Mouse (Mus musculus): ENCODE data around the gene Cyth4. TPM values are rescaled to one million over a fixed set of nuclear protein-coding genes. Genes with fewer than 3 reads are reported as not detected.

The Cyth4 gene
- polyA plus RNA-seq, 1 experiment from 2014 or later, result 6.2 TPM

- Histone ChIP-seq H3K9ac (ENCODE audit: low read depth, low read length) (no peak overlapping the region), H3K4me1 (ENCODE audit: control insufficient read depth, insufficient read depth, low read depth, low read length) (peaks cover 2% of the 10 kb centered on the region; the same call in 1 of the 2 replicates), H3K9me3 (ENCODE audit: control insufficient read depth, low read length) (no peaks in the 10 kb centered on the region), H3K27ac (ENCODE audit: low read depth, low read length) (no peak overlapping the region), H3K27me3 (replicated peaks; ENCODE audit: control insufficient read depth, insufficient read depth, low read length) (no peaks in the 10 kb centered on the region), H3K4me2 (ENCODE audit: low read length) (no peak overlapping the region), H3K4me3 (ENCODE audit: low read length) (no peak overlapping the region), H3K36me3 (ENCODE audit: control insufficient read depth, insufficient read depth, low read length) (no peaks in the 10 kb centered on the region)
- ATAC-seq, result peak; percentile 55; the same call in 1 of the 2 replicates
- WGBS, result 40% methylated on average over 5 of the region's 5 CpGs
Measured at GRCm38 (mm10) chr15:78664268-78664667, 67.4 kb downstream of the Cyth4 start.

- H3K27me3 ChIP-seq (replicated peaks; ENCODE audit: control insufficient read depth, insufficient read depth, low read length), result 0 out of 2 replicates have a peak, but pooled peaks cover 2% of the 10 kb centered on the region
- H3K27ac ChIP-seq (ENCODE audit: low read depth, low read length), result no peak overlapping the region
- peaks cover 12% of the 10 kb centered on the region for H3K4me1 ChIP-seq (ENCODE audit: control insufficient read depth, insufficient read depth, low read depth, low read length)
- 62% methylated on average over 10 of the region's 10 CpGs for WGBS
- H3K9me3 ChIP-seq (ENCODE audit: control insufficient read depth, low read length), result no peaks in the 10 kb centered on the region
- no peak overlapping the region for H3K4me3 ChIP-seq (ENCODE audit: low read length)
- no peak overlapping the region for H3K9ac ChIP-seq (ENCODE audit: low read depth, low read length)
- H3K4me2 ChIP-seq (ENCODE audit: low read length), result no peak overlapping the region
- peaks cover 11% of the 10 kb centered on the region for H3K36me3 ChIP-seq (ENCODE audit: control insufficient read depth, insufficient read depth, low read length)
- ATAC-seq, result no peak
Measured at GRCm38 (mm10) chr15:78669221-78669871, 72.5 kb downstream of the Cyth4 start.

GRCm38 (mm10) chr15:78670341-78670740 lies 73.5 kb downstream of the Cyth4 start:
- WGBS, result 15% methylated on average over 5 of the region's 5 CpGs
- Histone ChIP-seq H3K9me3 (ENCODE audit: control insufficient read depth, low read length) (no peaks in the 10 kb centered on the region), H3K4me3 (ENCODE audit: low read length) (no peak overlapping the region), H3K27me3 (replicated peaks; ENCODE audit: control insufficient read depth, insufficient read depth, low read length) (0 out of 2 replicates have a peak, but pooled peaks cover 2% of the 10 kb centered on the region), H3K36me3 (ENCODE audit: control insufficient read depth, insufficient read depth, low read length) (peaks cover 11% of the 10 kb centered on the region), H3K4me2 (ENCODE audit: low read length) (no peak overlapping the region), H3K4me1 (ENCODE audit: control insufficient read depth, insufficient read depth, low read depth, low read length) (peaks cover 16% of the 10 kb centered on the region), H3K27ac (ENCODE audit: low read depth, low read length) (no peak overlapping the region), H3K9ac (ENCODE audit: low read depth, low read length) (no peak overlapping the region)
- ATAC-seq, result peak; percentile 38

Other genes with a start within 250 kb of the Cyth4 start
- 0.17 TPM in 1 of 2 replicates, not detected in the other for gene Tex33, start 201.1 kb upstream of the Cyth4 start, polyA plus RNA-seq (2015; fragmentation: Nextera tagmentation; extraction: Ambion mirVana)
- 30.3 and 43.5 TPM in 2 replicates for gene Tst, start 191.1 kb upstream of the Cyth4 start, polyA plus RNA-seq (2015; fragmentation: Nextera tagmentation; extraction: Ambion mirVana)
- 5.1 and 5.2 TPM in 2 replicates for gene Mpst, start 190.6 kb upstream of the Cyth4 start, polyA plus RNA-seq (2015; fragmentation: Nextera tagmentation; extraction: Ambion mirVana)
- 161 and 172 TPM in 2 replicates for gene Kctd17, start 168.5 kb upstream of the Cyth4 start, polyA plus RNA-seq (2015; fragmentation: Nextera tagmentation; extraction: Ambion mirVana)
- 0.29 and 0.51 TPM in 2 replicates for gene Tmprss6, start 128.4 kb upstream of the Cyth4 start, polyA plus RNA-seq (2015; fragmentation: Nextera tagmentation; extraction: Ambion mirVana)
- 0.26 and 0.37 TPM in 2 replicates for gene Il2rb, start 101.8 kb upstream of the Cyth4 start, polyA plus RNA-seq (2015; fragmentation: Nextera tagmentation; extraction: Ambion mirVana)
- 9.9 and 11.6 TPM in 2 replicates for gene C1qtnf6, start 65.6 kb upstream of the Cyth4 start, polyA plus RNA-seq (2015; fragmentation: Nextera tagmentation; extraction: Ambion mirVana)
- gene Sstr3, start 52.4 kb upstream of the Cyth4 start, polyA plus RNA-seq (2015; fragmentation: Nextera tagmentation; extraction: Ambion mirVana), result 0.95 and 1.1 TPM in 2 replicates
- 4.0 and 5.7 TPM in 2 replicates for gene Rac2, start 24.3 kb upstream of the Cyth4 start, polyA plus RNA-seq (2015; fragmentation: Nextera tagmentation; extraction: Ambion mirVana)
- 11.6 and 13.3 TPM in 2 replicates for gene Elfn2, start 121.7 kb downstream of the Cyth4 start, polyA plus RNA-seq (2015; fragmentation: Nextera tagmentation; extraction: Ambion mirVana)
- 19.7 and 20.1 TPM in 2 replicates for gene Mfng, start 176.4 kb downstream of the Cyth4 start, polyA plus RNA-seq (2015; fragmentation: Nextera tagmentation; extraction: Ambion mirVana)
- gene Card10, start 206.0 kb downstream of the Cyth4 start, polyA plus RNA-seq (2015; fragmentation: Nextera tagmentation; extraction: Ambion mirVana), result 2.5 and 2.8 TPM in 2 replicates
- 15.9 and 17.5 TPM in 2 replicates for gene Cdc42ep1, start 245.6 kb downstream of the Cyth4 start, polyA plus RNA-seq (2015; fragmentation: Nextera tagmentation; extraction: Ambion mirVana)

All from hindbrain, embryonic 16.5 days (tissue).